Mouse (Mus musculus): Measurements from ENCODE around the gene Cdh24. TPM values are rescaled to one million over a fixed set of nuclear protein-coding genes. Genes with fewer than 3 reads are reported as not detected.

Cdh24 gene
- total RNA-seq, 2 experiments from 2014 or later, result 1.3 to 5.0 TPM

Other genes with a start within 250 kb of the Cdh24 start
- gene Slc7a7, start 223.6 kb downstream of the Cdh24 start, total RNA-seq (2015; ENCODE audit: low replicate concordance), result 2.7 and 7.5 TPM in 2 replicates
- 5.6 and 6.0 TPM in 2 replicates for gene Slc7a7, start 223.6 kb downstream of the Cdh24 start, total RNA-seq (2017; ENCODE audit: low replicate concordance)
- gene Mrpl52, start 214.5 kb downstream of the Cdh24 start, total RNA-seq (2015; ENCODE audit: low replicate concordance), result 36.8 and 40.3 TPM in 2 replicates
- 18.0 and 27.6 TPM in 2 replicates for gene Mrpl52, start 214.5 kb downstream of the Cdh24 start, total RNA-seq (2017; ENCODE audit: low replicate concordance)
- 0.84 and 3.5 TPM in 2 replicates for gene Mmp14, start 209.8 kb downstream of the Cdh24 start, total RNA-seq (2015; ENCODE audit: low replicate concordance)
- 1.7 and 2.0 TPM in 2 replicates for gene Mmp14, start 209.8 kb downstream of the Cdh24 start, total RNA-seq (2017; ENCODE audit: low replicate concordance)
- gene Lrp10, start 177.2 kb downstream of the Cdh24 start, total RNA-seq (2015; ENCODE audit: low replicate concordance), result 6.7 and 10.9 TPM in 2 replicates
- 12.2 and 13.9 TPM in 2 replicates for gene Lrp10, start 177.2 kb downstream of the Cdh24 start, total RNA-seq (2017; ENCODE audit: low replicate concordance)
- gene Rem2, start 165.3 kb downstream of the Cdh24 start, total RNA-seq (2015; ENCODE audit: low replicate concordance), result not detected in 2 replicates
- not detected in 2 replicates for gene Rem2, start 165.3 kb downstream of the Cdh24 start, total RNA-seq (2017; ENCODE audit: low replicate concordance)
- gene Prmt5, start 123.8 kb downstream of the Cdh24 start, total RNA-seq (2015; ENCODE audit: low replicate concordance), result 6.9 and 12.3 TPM in 2 replicates
- 5.2 and 9.5 TPM in 2 replicates for gene Prmt5, start 123.8 kb downstream of the Cdh24 start, total RNA-seq (2017; ENCODE audit: low replicate concordance)
- 13.0 and 30.6 TPM in 2 replicates for gene Haus4, start 86.7 kb downstream of the Cdh24 start, total RNA-seq (2015; ENCODE audit: low replicate concordance)
- 39.4 and 42.9 TPM in 2 replicates for gene Haus4, start 86.7 kb downstream of the Cdh24 start, total RNA-seq (2017; ENCODE audit: low replicate concordance)
- not detected in 2 replicates for gene Ajuba, start 63.8 kb downstream of the Cdh24 start, total RNA-seq (2015; ENCODE audit: low replicate concordance)
- 0.85 TPM in 1 of 2 replicates, not detected in the other for gene Ajuba, start 63.8 kb downstream of the Cdh24 start, total RNA-seq (2017; ENCODE audit: low replicate concordance)
- gene 4931414P19Rik, start 35.4 kb downstream of the Cdh24 start, total RNA-seq (2015; ENCODE audit: low replicate concordance), result 1.3 and 4.4 TPM in 2 replicates
- 1.0 and 1.4 TPM in 2 replicates for gene 4931414P19Rik, start 35.4 kb downstream of the Cdh24 start, total RNA-seq (2017; ENCODE audit: low replicate concordance)
- 47.7 and 51.0 TPM in 2 replicates for gene Psmb5, start 23.3 kb downstream of the Cdh24 start, total RNA-seq (2015; ENCODE audit: low replicate concordance)
- gene Psmb5, start 23.3 kb downstream of the Cdh24 start, total RNA-seq (2017; ENCODE audit: low replicate concordance), result 12.9 and 18.1 TPM in 2 replicates
- gene Psmb11, start 19.9 kb downstream of the Cdh24 start, total RNA-seq (2015; ENCODE audit: low replicate concordance), result not detected in 2 replicates
- 0.26 TPM in 1 of 2 replicates, not detected in the other for gene Psmb11, start 19.9 kb downstream of the Cdh24 start, total RNA-seq (2017; ENCODE audit: low replicate concordance)
- gene Gm17606, start 412 bp downstream of the Cdh24 start, total RNA-seq (2015; ENCODE audit: low replicate concordance), result not detected in 2 replicates
- gene Gm17606, start 412 bp downstream of the Cdh24 start, total RNA-seq (2017; ENCODE audit: low replicate concordance), result not detected in 2 replicates
- 22.7 and 25.5 TPM in 2 replicates for gene 1700123O20Rik, start 44.9 kb upstream of the Cdh24 start, total RNA-seq (2015; ENCODE audit: low replicate concordance)
- gene 1700123O20Rik, start 44.9 kb upstream of the Cdh24 start, total RNA-seq (2017; ENCODE audit: low replicate concordance), result 18.1 and 25.8 TPM in 2 replicates
- 173 and 217 TPM in 2 replicates for gene Acin1, start 45.6 kb upstream of the Cdh24 start, total RNA-seq (2015; ENCODE audit: low replicate concordance)
- gene Acin1, start 45.6 kb upstream of the Cdh24 start, total RNA-seq (2017; ENCODE audit: low replicate concordance), result 369 and 562 TPM in 2 replicates
- not detected in 2 replicates for gene Gm29776, start 57.5 kb upstream of the Cdh24 start, total RNA-seq (2015; ENCODE audit: low replicate concordance)
- not detected in 2 replicates for gene Gm29776, start 57.5 kb upstream of the Cdh24 start, total RNA-seq (2017; ENCODE audit: low replicate concordance)
- gene Cebpe, start 70.8 kb upstream of the Cdh24 start, total RNA-seq (2015; ENCODE audit: low replicate concordance), result 22.4 and 29.4 TPM in 2 replicates
- 27.7 and 53.0 TPM in 2 replicates for gene Cebpe, start 70.8 kb upstream of the Cdh24 start, total RNA-seq (2017; ENCODE audit: low replicate concordance)
- 7.7 and 10.8 TPM in 2 replicates for gene Slc7a8, start 140.6 kb upstream of the Cdh24 start, total RNA-seq (2015; ENCODE audit: low replicate concordance)
- 1.4 and 1.8 TPM in 2 replicates for gene Slc7a8, start 140.6 kb upstream of the Cdh24 start, total RNA-seq (2017; ENCODE audit: low replicate concordance)
- not detected in 2 replicates for gene Rnf212b, start 172.8 kb upstream of the Cdh24 start, total RNA-seq (2015; ENCODE audit: low replicate concordance)
- gene Rnf212b, start 172.8 kb upstream of the Cdh24 start, total RNA-seq (2017; ENCODE audit: low replicate concordance), result 1.0 TPM in 1 of 2 replicates, not detected in the other
- 0.63 TPM in 1 of 2 replicates, not detected in the other for gene Homez, start 229.6 kb upstream of the Cdh24 start, total RNA-seq (2015; ENCODE audit: low replicate concordance)
- gene Homez, start 229.6 kb upstream of the Cdh24 start, total RNA-seq (2017; ENCODE audit: low replicate concordance), result 2.5 and 5.6 TPM in 2 replicates
- gene Ppp1r3e, start 236.2 kb upstream of the Cdh24 start, total RNA-seq (2015; ENCODE audit: low replicate concordance), result 1.9 TPM in 1 of 2 replicates, not detected in the other
- 0.70 and 3.7 TPM in 2 replicates for gene Ppp1r3e, start 236.2 kb upstream of the Cdh24 start, total RNA-seq (2017; ENCODE audit: low replicate concordance)
- gene Bcl2l2, start 242.0 kb upstream of the Cdh24 start, total RNA-seq (2015; ENCODE audit: low replicate concordance), result 0.77 and 0.84 TPM in 2 replicates
- 1.0 and 4.6 TPM in 2 replicates for gene Bcl2l2, start 242.0 kb upstream of the Cdh24 start, total RNA-seq (2017; ENCODE audit: low replicate concordance)
- gene Gm20521, start 242.1 kb upstream of the Cdh24 start, total RNA-seq (2015; ENCODE audit: low replicate concordance), result not detected in 2 replicates
- not detected in 2 replicates for gene Gm20521, start 242.1 kb upstream of the Cdh24 start, total RNA-seq (2017; ENCODE audit: low replicate concordance)

Data from erythroblast, adult 5-6 weeks (primary cell).